Mouse (Mus musculus) liver, adult 10 weeks (tissue): ENCODE data around the gene Epb41l5. TPM values are rescaled to one million over a fixed set of nuclear protein-coding genes. Genes with fewer than 3 reads are reported as not detected.

Source experiments
- polyA plus RNA-seq: library from polyadenylated mRNA; stranded (reverse); fragments of 350-450 nt; fragmentation: Illumina TruSeq; extraction: RNeasy Lipid Tissue Mini Kit (QIAGEN cat#74804); gene quantifications from one replicate; pipeline ENCODE4 v1.2.3, GENCODE M21; 2014; ENCODE audit warnings: low read depth, low replicate concordance

Epb41l5 gene
- 49.2 TPM for polyA plus RNA-seq

DNA sequence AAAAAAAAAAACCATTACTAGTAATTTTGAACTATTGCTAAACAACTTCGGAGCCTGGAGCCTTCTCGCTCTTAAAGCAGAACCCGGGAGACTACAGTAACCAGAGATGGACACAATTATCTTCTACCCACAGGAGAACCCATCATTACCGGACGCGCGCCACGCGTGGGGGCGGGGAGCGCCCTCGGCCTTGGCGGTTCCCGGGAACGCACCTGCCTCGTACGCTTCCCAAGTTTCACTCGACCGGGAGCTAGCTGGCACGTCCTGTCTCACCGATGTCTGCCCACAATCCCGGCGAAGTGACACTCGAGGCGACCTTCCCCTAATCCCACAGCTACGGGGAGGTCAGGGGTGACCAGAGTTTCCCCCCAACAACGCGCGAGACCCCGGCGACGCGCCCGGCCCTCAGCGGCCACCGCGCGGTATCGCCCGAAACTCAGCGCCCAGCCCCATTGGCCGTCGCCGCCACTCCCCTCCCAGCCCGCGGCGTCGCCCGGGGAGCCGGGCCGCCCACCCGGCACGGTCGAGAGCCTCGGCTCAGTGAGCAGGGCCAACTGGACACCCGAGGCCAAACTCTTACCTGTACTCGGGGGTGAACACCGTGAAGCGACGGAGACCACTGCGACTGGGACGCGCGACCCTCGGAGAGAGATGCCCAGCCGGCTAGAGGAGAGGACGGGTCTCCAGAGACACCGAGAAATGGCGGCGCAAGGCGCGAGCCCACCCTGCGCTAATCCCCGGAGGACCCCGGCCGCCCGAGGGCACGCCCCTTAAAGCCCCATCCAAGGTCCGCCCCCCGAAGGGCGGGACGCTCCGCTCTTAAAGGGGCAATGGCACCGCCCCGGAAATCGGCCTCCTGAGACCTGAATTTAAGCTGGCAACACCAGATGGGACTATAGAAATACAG is at the start of gene Epb41l5:
Gene Epb41l5, minus strand, starts transcription at position 796 of the 907 bp plus-strand sequence.

DNA sequence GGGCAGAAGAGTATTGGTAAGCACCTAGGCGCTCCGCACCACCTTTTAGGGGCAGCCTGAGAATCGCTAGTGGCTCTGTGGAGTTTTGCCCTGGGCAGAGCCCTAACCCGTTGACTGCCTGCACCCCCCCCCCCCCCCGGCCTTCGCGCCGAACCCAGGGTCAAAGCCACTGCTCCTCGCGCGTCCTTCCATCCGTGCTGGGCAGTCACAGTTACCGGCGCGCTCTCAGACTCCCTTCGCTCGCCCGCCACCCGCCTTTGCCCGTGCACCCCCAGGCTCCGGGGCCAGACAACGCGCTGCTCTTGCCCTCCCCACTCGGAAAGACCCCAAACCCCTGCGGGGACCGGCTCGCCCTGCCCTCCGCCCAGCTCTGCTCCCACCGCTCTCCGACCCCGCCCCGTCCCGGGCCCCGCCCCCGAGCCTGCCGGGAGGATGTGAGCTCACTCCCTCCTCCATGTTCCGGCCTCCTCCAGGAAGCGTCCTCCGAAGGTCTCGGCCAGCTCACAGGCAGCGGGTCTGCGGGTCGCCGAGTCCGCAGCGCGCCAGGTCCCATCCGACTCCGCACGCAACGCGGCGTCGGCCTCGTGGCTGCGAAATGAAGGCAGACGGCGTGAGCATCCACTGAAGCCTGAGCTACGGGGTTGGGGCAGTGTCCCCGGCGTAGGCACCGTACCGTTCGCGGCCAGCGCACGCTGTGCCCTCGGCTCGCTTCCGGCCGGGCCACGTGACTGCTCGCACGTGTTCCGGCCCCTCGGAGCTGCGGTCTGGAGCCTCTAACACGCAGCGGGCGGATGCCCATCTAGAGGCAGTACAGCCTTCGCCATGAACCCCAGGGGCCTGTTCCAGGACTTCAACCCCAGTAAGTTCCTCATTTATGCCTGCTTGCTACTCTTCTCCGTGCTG is 122.9 kb downstream of the Epb41l5 start, which contains the start of gene Tmem185b:
Gene Tmem185b, plus strand, starts transcription at position 472 of the 903 bp plus-strand sequence.

DNA sequence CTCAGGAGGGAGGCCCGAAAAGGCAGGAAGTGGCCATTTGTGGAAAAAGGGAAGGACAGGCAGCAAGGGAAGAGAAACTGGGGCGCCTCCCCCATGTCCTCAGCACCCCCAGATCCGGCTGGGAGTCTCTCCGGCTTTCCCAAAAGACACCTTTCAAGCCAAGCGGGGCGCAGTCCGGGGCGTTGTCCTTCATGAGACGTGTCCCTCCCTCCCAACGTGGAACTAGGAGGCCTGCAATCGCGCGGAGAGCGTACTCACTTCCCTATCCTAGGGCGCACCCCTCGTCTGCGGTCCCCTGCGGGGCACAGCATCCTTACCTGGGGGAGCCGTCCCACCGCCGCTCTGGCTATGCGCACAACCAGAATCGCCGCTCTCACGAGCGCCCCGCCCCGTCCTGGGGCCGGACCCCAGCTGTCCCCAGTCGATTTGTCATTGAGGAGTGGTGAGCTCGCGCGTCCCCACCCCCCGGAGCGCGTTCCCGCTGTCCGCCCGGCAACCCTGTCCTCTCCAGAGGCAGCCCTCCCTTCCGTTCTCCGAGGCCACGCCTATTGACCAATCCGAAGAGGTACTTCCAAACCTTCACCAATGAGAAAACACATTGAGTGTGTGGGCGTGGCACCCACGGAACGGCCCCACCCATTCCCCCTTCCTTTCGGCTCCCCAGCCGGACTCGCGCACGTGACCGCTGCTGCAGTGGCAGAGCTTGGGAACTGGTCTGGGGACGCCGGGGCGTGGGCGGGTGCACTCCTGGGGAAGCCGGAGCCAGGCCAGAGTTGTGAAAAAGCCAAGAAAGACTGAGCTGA is 144.3 kb downstream of the Epb41l5 start, which contains the start of gene Ralb:
Gene Ralb, minus strand, starts transcription at position 535 of the 803 bp plus-strand sequence.

Other genes with a start within 250 kb of the Epb41l5 start
- 0.29 TPM for gene Inhbb, start 226.8 kb downstream of the Epb41l5 start, polyA plus RNA-seq
- 4.7 TPM for gene Ralb, start 144.2 kb downstream of the Epb41l5 start, polyA plus RNA-seq
- 9.3 TPM for gene Tmem185b, start 122.8 kb downstream of the Epb41l5 start, polyA plus RNA-seq
- gene Ptpn4, start 188.6 kb upstream of the Epb41l5 start, polyA plus RNA-seq = 7.1 TPM